Mouse (Mus musculus) C2C12 (cell line): ENCODE data around the gene Olfr31.

ENCODE experiments used
- FOSL1 ChIP-seq: IDR thresholded peaks from one replicate; pipeline ENCODE4 v1.8.0; 2011; ENCODE audit warnings: mild to moderate bottlenecking, low read length; ENCODE audit not compliant: poor library complexity, insufficient read depth, severe bottlenecking
- MYOD1 ChIP-seq: IDR thresholded peaks from one replicate; pipeline ENCODE4 v1.6.1; 2011; ENCODE audit warnings: low read depth; ENCODE audit not compliant: control insufficient read depth, insufficient read length

GRCm38 (mm10) chr14:14349485-14350262 is 27.0 kb downstream of the Olfr31 start:
- TF ChIP-seq FOSL1, result no peak
- TF ChIP-seq MYOD1, result no peak
